Mouse (Mus musculus): ENCODE measurements around the gene Cyp39a1.

DNA sequence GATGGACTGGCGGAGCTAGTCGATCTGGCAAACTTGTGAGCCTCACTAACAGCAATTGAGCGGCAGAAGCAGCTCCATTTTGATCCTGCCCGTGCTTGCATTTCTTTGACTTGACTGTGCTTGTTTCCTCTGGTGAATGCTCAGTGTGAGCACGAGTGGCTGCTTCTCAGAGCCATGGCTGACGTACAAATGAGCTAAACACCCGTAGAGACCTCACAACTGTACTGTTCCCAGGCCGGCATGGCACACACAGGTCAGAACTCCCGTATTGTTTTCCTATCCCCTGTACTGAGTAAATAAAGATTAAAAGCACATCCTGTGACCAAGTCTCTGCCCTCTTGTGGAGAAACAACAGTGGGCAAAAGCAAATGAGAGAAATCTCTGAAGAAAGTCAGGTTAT, 22.4 kb downstream of the Cyp39a1 start:
- TF ChIP-seq CTCF (IDR thresholded peaks at IDR 0.05; ENCODE audit: low read depth) (no peak), EP300 (IDR thresholded peaks at IDR 0.05; ENCODE audit: low read depth) (no peak)
